Comparison of ENCODE assay signal across 10 mouse cellular contexts in the genomic region with DNA sequence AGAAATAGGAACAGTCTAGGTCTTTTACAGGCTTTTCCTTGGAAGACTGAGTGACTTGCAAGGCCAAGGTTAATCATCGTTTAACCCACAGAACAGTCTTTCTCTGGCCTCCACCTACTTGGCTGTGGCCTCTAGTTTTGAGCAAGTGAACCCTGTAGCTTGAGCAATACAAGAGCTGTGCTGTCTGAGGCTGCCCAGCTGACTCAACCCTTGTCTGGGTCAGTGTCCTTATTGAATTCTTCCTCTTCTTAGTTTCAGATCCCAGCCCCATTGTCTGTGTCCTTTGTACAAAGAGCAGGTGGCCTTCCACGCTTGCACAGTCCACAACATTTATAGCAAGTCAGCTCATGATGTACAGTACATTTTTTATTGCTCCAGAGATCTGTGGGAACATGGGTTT. TPM values are rescaled to one million over a fixed set of nuclear protein-coding genes. Genes with fewer than 3 reads are reported as not detected.
DNase-seq lines count a peak whose midpoint lies in the region; ATAC-seq lines count a peak whose summit lies in the region.
"Had no signal": no experiment of that assay in that cellular context is flagged by ENCODE, and none has a peak within 500 bp of the region (broad histone marks: within the 10 kb centered on the region; RNA-seq: fewer than 3 reads in every experiment).

No protein-coding gene starts in this region.

- no peaks in the 10 kb centered on the region for H3K36me3 ChIP-seq in kidney, embryonic 15.5 days

- H3K9me3 ChIP-seq in kidney, embryonic 15.5 days (replicated peaks): no peaks in the 10 kb centered on the region

- H3K27ac ChIP-seq in kidney, embryonic 15.5 days: no peak overlapping the region

- H3K9ac ChIP-seq in kidney, embryonic 15.5 days: no peak overlapping the region

- ATAC-seq in kidney, embryonic 15.5 days (replicated peaks; ENCODE audit: low FRiP score): no peak

- no peak overlapping the region for H3K4me2 ChIP-seq in kidney, embryonic 15.5 days

- 70% methylated on average over 2 of the region's 2 CpGs for whole genome bisulfite sequencing in kidney, embryonic 15.5 days

- H3K27me3 ChIP-seq in kidney, embryonic 15.5 days: no peaks in the 10 kb centered on the region

- no peak overlapping the region for H3K4me3 ChIP-seq in kidney, embryonic 15.5 days (replicated peaks)

- peaks cover 16% of the 10 kb centered on the region for H3K4me1 ChIP-seq in kidney, embryonic 15.5 days

- DNase-seq in kidney, adult 18-20 months: peak; percentile 66
- peak; percentile 82 for DNase-seq in adipocyte (ENCODE audit: low spot score)
- peak; percentile 69 for DNase-seq in gastrocnemius, postnatal 25 days
- DNase-seq in lung, postnatal 14 days: peak; percentile 37
- no peak for DNase-seq in cerebellum, postnatal 36 days
- DNase-seq in cerebellum, postnatal 14 days: no peak
- DNase-seq in cerebellum, postnatal 10 days: no peak

RNA-seq across cellular contexts. Expression of a gene that starts 16.6 kb away (rescaled TPM):
- not detected in 2 replicates for polyA plus RNA-seq in kidney, embryonic 15.5 days (2015; fragmentation: Nextera tagmentation; extraction: Ambion mirVana)
- total RNA-seq in gastrocnemius, postnatal 25 days (2021): not detected
- total RNA-seq: hematopoietic stem cell, adult 5-6 weeks had no signal
- polyA plus RNA-seq: limb, embryonic 11.5 days had no signal

Comparison
In these comparisons a context has a peak if more than half of its experiments do, and no peak if none do; other contexts are left out.
1. DNase-seq: peak in kidney, adult 18-20 months (single experiment), adipocyte (single experiment), gastrocnemius, postnatal 25 days (single experiment) and lung, postnatal 14 days (single experiment); none in cerebellum, postnatal 36 days (0 of 2), cerebellum, postnatal 14 days (0 of 2) and cerebellum, postnatal 10 days (0 of 2).